Mouse (Mus musculus) ES-E14 (cell line): Measurements from ENCODE around the gene A530032D15Rik. TPM values are rescaled to one million over a fixed set of nuclear protein-coding genes. Genes with fewer than 3 reads are reported as not detected.

Experiments used
- total RNA-seq: library from RNA; depleted of rRNA; stranded (reverse); fragments of 300-350 nt; gene quantifications from 2 replicates; pipeline ENCODE4 v1.2.3, GENCODE M21; 2012; rRNA removed

Gene A530032D15Rik
- total RNA-seq, 1 experiment, result 0.22 TPM

Other genes starting within 250 kb of the A530032D15Rik start
- 0.79 and 0.85 TPM in 2 replicates for gene Slc16a14, start 174.7 kb downstream of the A530032D15Rik start, total RNA-seq
- gene Gm10553, start 9.7 kb downstream of the A530032D15Rik start, total RNA-seq, result not detected in 2 replicates
- gene C130026I21Rik, start 160.7 kb upstream of the A530032D15Rik start, total RNA-seq, result 1.4 and 2.9 TPM in 2 replicates